Mouse (Mus musculus) mouse trophoblast stem cell (cell line): ENCODE data around the gene Ajap1.

Experiments
- in situ Hi-C, 2 experiments: fragments of 300-500 bp; cut with MseI, MboI; formaldehyde crosslinking; loops; 2 replicates in 1 of 2; 3 replicates in 1 of 2; pipeline ENCODE4 v1.15.1; 2025

Ajap1 gene

GRCm38 (mm10) chr4:153357539-153358242 lies 124.9 kb downstream of the Ajap1 start:
- in situ Hi-C loops: no loop called here

DNA sequence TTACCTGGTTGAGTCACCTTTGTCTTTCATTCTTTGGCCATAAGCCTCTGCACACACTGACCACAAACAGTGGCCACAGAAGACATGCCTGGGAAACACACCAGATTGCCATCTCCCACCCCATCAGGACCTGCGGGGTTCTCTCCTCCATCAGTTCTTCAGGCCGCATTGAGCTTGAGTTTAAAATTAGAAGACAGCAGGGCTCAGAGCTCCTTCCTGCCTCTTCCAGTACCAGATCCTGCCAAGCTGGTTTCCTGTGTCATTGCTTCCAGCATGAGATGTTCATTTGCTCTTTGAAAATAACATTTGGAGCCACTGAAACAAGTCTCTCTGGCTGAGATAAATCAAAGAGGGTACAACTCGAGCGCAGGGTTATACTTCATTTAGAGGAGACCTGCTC lies 126.4 kb downstream of the Ajap1 start:
- in situ Hi-C loops: no loop called here

GRCm38 (mm10) chr4:153344999-153345398 lies 137.6 kb downstream of the Ajap1 start:
- in situ Hi-C loops: no loop called here

GRCm38 (mm10) chr4:153340887-153341286 lies 141.7 kb downstream of the Ajap1 start:
- in situ Hi-C loops: no loop called here

DNA sequence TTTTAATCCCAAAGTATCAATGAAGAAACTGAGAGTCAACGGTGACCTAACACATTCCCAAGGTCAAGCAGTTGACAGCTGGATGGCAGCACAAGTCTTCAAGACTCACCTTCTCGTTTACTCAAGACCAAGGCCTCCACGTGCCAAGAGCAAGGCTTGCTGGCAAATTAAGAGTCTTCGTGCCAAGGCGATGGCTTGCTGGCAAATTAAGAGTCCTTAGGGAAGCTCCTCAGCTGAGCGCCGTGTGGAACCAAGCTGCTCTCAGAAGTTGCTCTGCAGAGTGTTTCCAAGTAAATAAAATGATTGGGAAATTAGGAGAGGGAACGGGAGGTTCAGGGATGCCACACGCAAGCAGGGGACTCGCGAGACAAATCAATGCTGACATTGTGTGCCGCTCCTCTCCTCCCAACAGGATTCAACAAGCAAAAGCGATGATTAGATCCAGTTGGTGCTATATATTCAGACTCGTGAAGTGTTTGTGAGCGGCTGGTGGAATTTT lies 147.3 kb downstream of the Ajap1 start:
- in situ Hi-C loops: no loop called here

- in situ Hi-C loops: no loop called here
These were observed 154.8 kb downstream of the Ajap1 start for GRCm38 (mm10) chr4:153327809-153328208.
